Mouse (Mus musculus): ENCODE data around the gene Rrm2.

DNA sequence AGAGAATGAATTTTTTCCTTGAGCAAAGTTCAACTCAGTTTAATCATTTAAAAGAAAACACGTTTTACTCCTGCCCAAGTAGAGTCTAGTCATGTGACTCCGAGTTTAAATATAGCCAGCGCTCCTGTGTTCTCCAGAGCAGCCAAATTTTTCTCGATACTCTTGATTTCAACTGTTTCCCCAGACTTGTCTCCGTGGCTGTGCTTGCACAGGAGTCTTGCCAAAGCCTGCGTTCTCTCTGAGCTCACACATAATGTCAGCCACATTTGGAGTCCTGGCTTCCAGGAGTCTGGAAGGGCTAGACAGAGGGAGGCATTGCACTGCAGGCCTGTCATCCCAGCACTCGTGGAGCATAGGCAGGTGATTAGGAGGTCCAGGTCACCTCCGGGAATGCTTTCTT lies 25.5 kb upstream of the Rrm2 start:
- TF ChIP-seq CTCF (IDR thresholded peaks at IDR 0.05; ENCODE audit: extremely low read depth, insufficient read depth, low read length), result no peak
- TF ChIP-seq POLR2A (IDR thresholded peaks at IDR 0.05; ENCODE audit: extremely low read depth, insufficient read depth, low read length), result no peak
